Mouse (Mus musculus) spleen, adult 12 weeks (tissue): ENCODE results near the gene Tgfbr3.

Source experiments
- DNase-seq: peaks from one replicate; pipeline ENCODE4 v3.0.0; 2022; ENCODE audit warnings: low spot score

Tgfbr3 gene

GRCm38 (mm10) chr5:107077900-107078299, 211.5 kb downstream of the Tgfbr3 start:
- no peak for DNase-seq

GRCm38 (mm10) chr5:107074980-107075583, 214.3 kb downstream of the Tgfbr3 start:
- no peak for DNase-seq

- DNase-seq, result no peak
Measured at GRCm38 (mm10) chr5:107074350-107074749, 215.1 kb downstream of the Tgfbr3 start.

- no peak for DNase-seq
Measured at GRCm38 (mm10) chr5:107073536-107073935, 215.9 kb downstream of the Tgfbr3 start.

- DNase-seq, result no peak
Measured at GRCm38 (mm10) chr5:107068146-107068545, 221.3 kb downstream of the Tgfbr3 start.

GRCm38 (mm10) chr5:107067531-107067930, 221.9 kb downstream of the Tgfbr3 start:
- no peak for DNase-seq

- DNase-seq, result no peak
Measured at GRCm38 (mm10) chr5:107064922-107065321, 224.5 kb downstream of the Tgfbr3 start.

- no peak for DNase-seq
Measured at GRCm38 (mm10) chr5:107062229-107062852, 227.1 kb downstream of the Tgfbr3 start.

GRCm38 (mm10) chr5:107059514-107059913, 229.9 kb downstream of the Tgfbr3 start:
- DNase-seq, result no peak

GRCm38 (mm10) chr5:107058642-107059041, 230.8 kb downstream of the Tgfbr3 start:
- no peak for DNase-seq
